Mouse (Mus musculus) lung, postnatal 0 days (tissue): ENCODE measurements at regions not wholly inside any gene's neighbourhood (a gene's known extent, or its start where the extent isn't known, plus 50 kb on each side); places are given as distances from the start of the nearest gene placed in this dataset.

Source experiments
- CTCF ChIP-seq: IDR thresholded peaks from 2 replicates; pipeline ENCODE4 v1.5.1; 2016; ENCODE audit warnings: antibody characterized with exemption, mild to moderate bottlenecking
- EP300 ChIP-seq: IDR thresholded peaks from 2 replicates; pipeline ENCODE4 v1.6.1; 2016; ENCODE audit warnings: antibody characterized with exemption, mild to moderate bottlenecking, control low read depth

- TF ChIP-seq EP300 (no peak), CTCF (no peak)
Observed at GRCm38 (mm10) chr10:46299521-46299920, 721.9 kb downstream of the Hace1 start.
